Mouse (Mus musculus): Measurements from ENCODE around the gene Dgcr2.

DNA sequence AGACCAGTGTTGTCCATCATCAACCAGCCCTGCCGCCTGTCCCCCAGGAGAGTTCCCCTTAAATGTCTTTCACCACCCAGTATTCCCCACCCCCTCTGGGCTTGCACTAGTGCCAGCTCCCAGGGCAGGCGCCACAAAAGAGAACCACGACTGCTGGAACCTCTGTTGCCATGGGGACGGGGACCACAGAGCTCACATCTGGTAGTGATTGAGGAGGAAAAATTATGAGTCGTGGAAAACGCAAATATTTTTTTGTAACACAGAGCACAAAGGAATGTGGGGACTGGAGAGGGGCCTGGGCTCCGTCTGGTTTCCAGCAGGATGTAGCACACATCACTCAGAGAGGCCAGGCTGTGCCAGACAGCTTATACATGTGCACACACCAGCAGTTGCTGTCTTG is 88.7 kb downstream of the Dgcr2 start:
- TF ChIP-seq CTCF (IDR thresholded peaks at IDR 0.05; ENCODE audit: low read depth) (no peak), EP300 (IDR thresholded peaks at IDR 0.05; ENCODE audit: low read depth) (no peak)

All from heart, postnatal 0 days (tissue).